ENCODE assay signal across 8 mouse cellular contexts in the genomic region with DNA sequence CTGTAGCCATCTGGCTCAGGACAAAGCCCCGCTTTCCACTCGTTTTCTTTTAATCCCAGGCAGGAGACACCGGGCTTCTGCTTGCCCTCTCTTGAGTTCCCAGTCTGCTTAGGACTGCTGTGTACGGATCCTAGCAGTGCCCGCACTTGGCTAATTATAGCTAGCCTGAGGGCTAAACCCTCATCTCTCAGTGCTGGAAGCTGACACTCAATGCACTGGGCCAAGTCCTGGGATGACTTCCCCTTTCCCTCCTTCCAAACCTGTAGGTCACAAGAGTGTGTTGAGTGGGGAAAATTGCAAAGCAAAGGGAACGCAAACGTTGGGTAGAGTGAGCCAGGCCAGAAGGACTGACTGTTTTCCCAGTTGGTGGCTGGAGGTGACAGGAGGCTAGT. TPM values are rescaled to one million over a fixed set of nuclear protein-coding genes. Genes with fewer than 3 reads are reported as not detected.
DNase-seq lines count a peak whose midpoint lies in the region; ATAC-seq and TF ChIP-seq lines count a peak whose summit lies in the region.

A gene (minus strand): TSS at position 134 of the 392 bp plus-strand sequence.

- 37% methylated on average over 7 of the region's 7 CpGs for WGBS in forebrain, embryonic 15.5 days
- WGBS in hindbrain, embryonic 12.5 days: 49% methylated on average over 7 of the region's 7 CpGs
- 51% methylated on average over 7 of the region's 7 CpGs for WGBS in midbrain, embryonic 10.5 days

- TF ChIP-seq CTCF in E14TG2a.4 (conservative IDR thresholded peaks at IDR 0.05; ENCODE audit: low read length): no peak

- H3K27me3 ChIP-seq in E14TG2a.4 (ENCODE audit: insufficient read depth, low read length): peaks cover 50% of the 10 kb centered on the region
- H3K27me3 ChIP-seq in forebrain, embryonic 15.5 days: 0 out of 2 replicates have a peak, but pooled peaks cover 8% of the 10 kb centered on the region
- H3K27me3 ChIP-seq in hindbrain, embryonic 12.5 days: peaks cover 15% of the 10 kb centered on the region; the same call in 1 of the 2 replicates
- H3K27me3 ChIP-seq in midbrain, embryonic 10.5 days (ENCODE audit: low read depth, poor library complexity, severe bottlenecking): peaks cover 33% of the 10 kb centered on the region

- no peak within 1 kb of the TSS for H3K27ac ChIP-seq in forebrain, embryonic 15.5 days (replicated peaks)
- H3K27ac ChIP-seq in hindbrain, embryonic 12.5 days: no peak within 1 kb of the TSS
- H3K27ac ChIP-seq in midbrain, embryonic 10.5 days (replicated peaks): peak within 1 kb of the TSS; percentile 47

- no peaks in the 10 kb centered on the region for H3K36me3 ChIP-seq in E14TG2a.4 (ENCODE audit: insufficient read depth, low read length)
- no peaks in the 10 kb centered on the region for H3K36me3 ChIP-seq in forebrain, embryonic 15.5 days
- no peaks in the 10 kb centered on the region for H3K36me3 ChIP-seq in hindbrain, embryonic 12.5 days
- H3K36me3 ChIP-seq in midbrain, embryonic 10.5 days: no peaks in the 10 kb centered on the region

- peak within 1 kb of the TSS; percentile 77 for H3K4me3 ChIP-seq in E14TG2a.4 (replicated peaks; ENCODE audit: low read length)
- peak within 1 kb of the TSS; percentile 52 for H3K4me3 ChIP-seq in forebrain, embryonic 15.5 days
- H3K4me3 ChIP-seq in hindbrain, embryonic 12.5 days: peak within 1 kb of the TSS; percentile 48
- peak within 1 kb of the TSS; percentile 56 for H3K4me3 ChIP-seq in midbrain, embryonic 10.5 days

- H3K4me1 ChIP-seq in E14TG2a.4 (replicated peaks; ENCODE audit: low read depth, low read length): peaks cover 30% of the 10 kb centered on the region
- H3K4me1 ChIP-seq in forebrain, embryonic 15.5 days: peaks cover 13% of the 10 kb centered on the region
- H3K4me1 ChIP-seq in hindbrain, embryonic 12.5 days: peaks cover 10% of the 10 kb centered on the region
- H3K4me1 ChIP-seq in midbrain, embryonic 10.5 days: peaks cover 17% of the 10 kb centered on the region

- peak within 1 kb of the TSS; percentile 61 for H3K9ac ChIP-seq in forebrain, embryonic 15.5 days (replicated peaks)
- peak within 1 kb of the TSS; percentile 64 for H3K9ac ChIP-seq in hindbrain, embryonic 12.5 days

- H3K4me2 ChIP-seq in forebrain, embryonic 15.5 days (replicated peaks): peak within 1 kb of the TSS; percentile 95
- H3K4me2 ChIP-seq in hindbrain, embryonic 12.5 days (replicated peaks): peak within 1 kb of the TSS; percentile 91

- H3K9me3 ChIP-seq in E14TG2a.4 (ENCODE audit: low read length): peaks cover 9% of the 10 kb centered on the region
- no peaks in the 10 kb centered on the region for H3K9me3 ChIP-seq in forebrain, embryonic 15.5 days
- no peaks in the 10 kb centered on the region for H3K9me3 ChIP-seq in hindbrain, embryonic 12.5 days (replicated peaks)
- H3K9me3 ChIP-seq in midbrain, embryonic 10.5 days (replicated peaks): no peaks in the 10 kb centered on the region

- DNase-seq in cerebellum, adult 11 months: peak; percentile 45
- DNase-seq in midbrain, embryonic 10.5 days (ENCODE audit: low spot score): peak; percentile 13
- no peak for DNase-seq in c-Kit-positive CD71-positive TER-119-positive erythroid progenitor cells, embryonic 14.5 days (ENCODE audit: low spot score)
- DNase-seq in thymus, postnatal 25 days: no peak

- ATAC-seq in forebrain, embryonic 15.5 days (replicated peaks): 0 out of 2 replicates have a peak, but pooled peaks have one; percentile 26
- peak; percentile 36; the same call in 1 of the 2 replicates for ATAC-seq in hindbrain, embryonic 12.5 days (ENCODE audit: low FRiP score)
- no peak for ATAC-seq in erythroid progenitor cell, adult 5-6 weeks (replicated peaks; ENCODE audit: low FRiP score, poor library complexity, severe bottlenecking)

RNA-seq across cellular contexts. Expression of the gene that starts here (rescaled TPM):
- polyA plus RNA-seq in forebrain, embryonic 15.5 days (2015; fragmentation: Nextera tagmentation; extraction: Ambion mirVana): 0.18 and 0.27 TPM in 2 replicates
- 0.39 and 0.51 TPM in 2 replicates for polyA plus RNA-seq in hindbrain, embryonic 12.5 days (2016; fragmentation: Nextera tagmentation; extraction: Ambion mirVana)
- 0.12 and 0.14 TPM in 2 replicates for polyA plus RNA-seq in midbrain, embryonic 10.5 days (2016; fragmentation: Nextera tagmentation; extraction: Ambion mirVana)
- not detected in 2 replicates for total RNA-seq in erythroid progenitor cell, adult 5-6 weeks (2015; ENCODE audit: low replicate concordance)
- not detected in 2 replicates for total RNA-seq in erythroid progenitor cell, adult 5-6 weeks (2017; ENCODE audit: low replicate concordance)

Comparison
In these comparisons a context has a peak if more than half of its experiments do, and no peak if none do; other contexts are left out.
1. Peak in ATAC-seq, H3K4me3 ChIP-seq, H3K9ac ChIP-seq and H3K4me2 ChIP-seq in forebrain, embryonic 15.5 days; RNA of the gene not detected or under 1 TPM.
2. Peak in ATAC-seq, H3K4me3 ChIP-seq, H3K9ac ChIP-seq and H3K4me2 ChIP-seq in hindbrain, embryonic 12.5 days; RNA of the gene not detected or under 1 TPM.
3. Peak in DNase-seq, H3K4me3 ChIP-seq and H3K27ac ChIP-seq in midbrain, embryonic 10.5 days; RNA of the gene not detected or under 1 TPM.